Mouse (Mus musculus) liver, embryonic 14.5 days (tissue): ENCODE data around the gene Bola2.

Experiments used
- CTCF ChIP-seq: IDR thresholded peaks from 2 replicates; pipeline ENCODE4 v1.5.1; 2016; ENCODE audit warnings: antibody characterized with exemption, low read depth, control low read depth
- EP300 ChIP-seq: IDR thresholded peaks from 2 replicates; pipeline ENCODE4 v1.6.1; 2016; ENCODE audit warnings: antibody characterized with exemption, low read depth

DNA sequence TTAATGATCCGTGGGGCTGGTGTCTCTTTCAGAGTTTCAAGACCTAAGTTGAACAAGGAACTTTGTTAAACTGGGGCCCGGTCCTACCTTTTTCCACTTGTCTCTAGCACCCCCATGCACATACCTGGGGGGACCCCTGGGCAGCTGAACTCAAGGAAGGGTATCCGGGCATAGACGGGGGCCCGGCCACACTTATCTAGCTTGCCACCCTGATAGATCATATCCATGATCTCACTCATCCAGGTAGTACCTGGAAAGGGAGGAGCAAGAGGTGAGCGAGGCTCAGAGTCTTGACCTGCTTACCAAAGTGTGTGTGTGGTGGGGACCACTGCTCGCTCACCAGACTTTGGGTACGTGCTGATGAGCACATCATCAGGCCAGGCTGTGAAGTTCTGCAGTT, 20.1 kb upstream of the Bola2 start:
- TF ChIP-seq EP300 (no peak), CTCF (no peak)
